ENCODE assay signal across 19 mouse cellular contexts in the genomic region with DNA sequence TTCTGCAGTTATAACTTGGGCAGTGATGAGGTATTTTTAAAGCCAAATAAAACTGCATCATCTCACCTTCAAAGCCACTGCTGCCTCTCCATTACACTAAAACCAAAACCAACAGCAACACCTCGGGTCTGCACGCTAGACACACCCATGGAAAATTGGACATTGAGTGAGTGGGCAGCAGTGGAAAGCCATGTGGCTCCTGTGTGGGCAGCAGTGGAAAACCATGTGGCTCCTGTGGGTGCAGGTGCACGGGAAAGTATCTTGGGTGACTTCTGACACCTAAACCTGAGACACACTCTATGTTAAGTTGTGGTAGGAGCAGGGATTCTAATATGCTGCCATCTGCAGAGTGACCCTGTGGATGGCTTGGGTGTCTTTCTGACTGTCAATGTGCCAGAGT.
DNase-seq lines count a peak whose midpoint lies in the region; ATAC-seq lines count a peak whose summit lies in the region.
"Had no signal": no experiment of that assay in that cellular context is flagged by ENCODE, and none has a peak within 500 bp of the region (broad histone marks: within the 10 kb centered on the region; RNA-seq: fewer than 3 reads in every experiment).

No protein-coding gene starts in this region.

- peak; percentile 71 for DNase-seq in CD4-positive helper T cell, adult 2 months (ENCODE audit: low read depth, low spot score)
- DNase-seq in CD4-positive, CD25-positive, alpha-beta regulatory T cell, adult 2 months (ENCODE audit: low read depth, low spot score): peak; percentile 36
- DNase-seq in kidney, postnatal 25 days: no peak
- DNase-seq in gastrocnemius, postnatal 4 days (ENCODE audit: low spot score in 2 of 2): no peak
- no peak for DNase-seq in heart, adult 9 months (ENCODE audit: low spot score in 2 of 2)
- DNase-seq in left cerebral cortex, postnatal 4 days: no peak
- DNase-seq: adrenal gland, postnatal 10 days; adrenal gland, postnatal 36 days; cerebellum, adult 18-20 months; cerebellum, adult 9-10 months; cerebellum, postnatal 14 days; gastrocnemius, postnatal 36 days; heart, adult 11 months; heart, postnatal 10 days; heart, postnatal 36 days had no signal

- ATAC-seq in activated CD4-positive, CD25-positive, alpha-beta regulatory T cell, adult 4 months: peak; percentile 6
- peak; percentile 30; the same call in 1 of the 2 replicates for ATAC-seq in megakaryocyte, adult 5-6 weeks (ENCODE audit: poor library complexity, severe bottlenecking)
- ATAC-seq: forebrain, embryonic 14.5 days; hindbrain, embryonic 16.5 days had no signal

- intact Hi-C loops in left cerebral cortex, postnatal 4 days (cut with DNase I): no loop called here

Comparison
In these comparisons a context has a peak if more than half of its experiments do, and no peak if none do; other contexts are left out.
1. DNase-seq: peak in CD4-positive helper T cell, adult 2 months (single experiment) and CD4-positive, CD25-positive, alpha-beta regulatory T cell, adult 2 months (single experiment); none in kidney, postnatal 25 days (0 of 2), gastrocnemius, postnatal 4 days (0 of 2), heart, adult 9 months (0 of 2) and left cerebral cortex, postnatal 4 days (single experiment).